Mouse (Mus musculus) adrenal gland, adult 18-20 months (tissue): Measurements from ENCODE around the gene Bcas1. TPM values are rescaled to one million over a fixed set of nuclear protein-coding genes. Genes with fewer than 3 reads are reported as not detected.

Experiments
- DNase-seq, 2 experiments: peaks; one replicate each; pipeline ENCODE4 v3.0.0; 2021 to 2022; ENCODE audit warnings: low spot score in 2 of 2
- total RNA-seq, 2 experiments: library from RNA; stranded (reverse); gene quantifications; 1 replicate in 1 of 2; 2 replicates in 1 of 2; pipeline ENCODE4 v1.2.3; 2021

Bcas1 gene
- total RNA-seq, 2 experiments from 2014 or later = 0.36 to 0.38 TPM

DNA sequence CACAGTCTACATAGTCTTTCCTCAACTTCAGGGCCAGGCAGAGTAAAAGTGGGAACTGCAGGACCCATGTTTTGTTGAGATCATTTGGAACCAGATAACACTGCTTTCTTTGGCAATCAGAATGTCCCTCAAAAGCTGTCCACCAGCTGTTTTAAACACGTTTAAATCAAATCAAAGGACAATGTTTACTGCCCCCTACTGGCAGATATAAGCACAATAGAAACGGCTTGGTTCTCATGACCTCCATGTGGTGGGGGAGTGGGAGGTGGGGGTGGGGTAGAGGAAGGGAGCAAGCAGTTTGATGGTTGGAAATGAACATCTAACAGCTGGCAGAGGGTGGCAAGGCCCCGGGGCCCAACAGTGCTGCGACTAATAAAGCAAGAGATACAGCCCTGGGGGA is 5.7 kb downstream of the Bcas1 start:
- DNase-seq = no peak

- DNase-seq = peak; percentile 19 to 31
Observed at GRCm38 (mm10) chr2:170418748-170419147, 8.9 kb downstream of the Bcas1 start.

DNA sequence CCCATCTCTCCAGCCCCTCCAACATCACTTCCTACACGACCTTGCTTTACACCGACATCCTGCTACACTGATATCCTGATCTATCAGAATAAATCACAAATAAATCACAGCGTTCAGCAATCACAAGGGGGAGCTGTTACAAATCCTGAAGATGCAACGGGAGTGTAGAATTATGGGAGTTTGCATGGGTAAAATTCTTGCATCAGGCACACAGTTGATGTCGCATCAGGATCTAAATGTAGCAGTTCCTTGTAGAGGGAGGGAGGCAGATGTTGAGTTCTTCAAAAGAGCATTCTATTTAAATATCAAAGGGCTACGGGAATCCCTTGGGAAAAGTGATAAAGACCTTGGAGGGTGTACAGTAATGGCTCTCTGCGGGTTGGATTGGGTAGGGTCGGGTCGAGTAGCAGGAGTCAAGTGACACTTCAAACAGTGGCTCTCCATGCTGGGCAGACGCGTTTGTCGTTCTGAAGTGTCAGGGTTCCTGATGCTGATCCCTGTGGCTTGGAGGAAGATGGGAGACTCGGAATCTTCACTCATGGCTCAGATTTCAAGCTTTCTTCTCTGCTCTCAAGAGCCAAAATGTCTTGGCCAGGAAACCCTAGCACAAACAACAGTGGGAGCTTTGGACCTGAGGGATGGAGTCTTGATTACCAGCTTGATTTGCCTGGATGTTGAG is 16.0 kb downstream of the Bcas1 start:
- no peak for DNase-seq

DNA sequence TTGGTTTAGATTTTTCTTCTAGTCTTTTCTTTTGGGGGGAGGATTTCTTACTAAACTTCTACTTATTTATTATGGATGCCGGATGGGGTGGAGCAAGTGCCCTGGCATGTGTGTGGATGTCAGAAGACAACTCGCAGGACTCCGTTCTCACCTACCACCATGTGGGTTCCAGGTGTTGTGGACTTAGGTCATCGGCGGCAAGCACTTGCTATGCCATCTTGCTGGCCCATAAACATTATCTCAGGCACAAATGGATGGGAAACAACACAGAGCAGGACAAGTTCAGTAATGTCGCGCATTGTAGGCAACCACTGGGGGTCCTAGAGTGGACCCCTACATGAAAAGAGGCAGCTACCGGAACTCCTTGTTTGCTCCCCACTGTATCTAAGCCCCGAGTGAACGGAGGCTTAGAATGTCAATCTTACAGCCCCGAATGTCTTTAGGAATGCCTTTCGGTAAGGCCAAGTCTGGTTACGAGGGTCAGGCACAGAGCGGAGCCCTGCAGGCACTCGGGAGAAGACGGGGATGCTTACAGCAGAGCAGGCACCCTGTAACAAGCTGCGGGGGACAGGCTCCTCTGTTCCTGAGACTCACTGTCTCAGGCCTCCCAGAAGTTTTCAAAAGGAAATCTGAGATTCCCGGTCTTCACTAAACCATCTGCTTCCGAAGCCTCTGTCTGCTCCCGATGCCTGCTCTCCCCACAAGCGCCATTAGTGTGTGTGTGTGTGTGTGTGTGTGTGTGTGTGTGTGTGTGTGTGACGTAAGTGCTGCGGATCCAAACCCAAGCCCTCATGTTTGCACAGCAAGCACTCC is 16.8 kb downstream of the Bcas1 start:
- no peak for DNase-seq

DNA sequence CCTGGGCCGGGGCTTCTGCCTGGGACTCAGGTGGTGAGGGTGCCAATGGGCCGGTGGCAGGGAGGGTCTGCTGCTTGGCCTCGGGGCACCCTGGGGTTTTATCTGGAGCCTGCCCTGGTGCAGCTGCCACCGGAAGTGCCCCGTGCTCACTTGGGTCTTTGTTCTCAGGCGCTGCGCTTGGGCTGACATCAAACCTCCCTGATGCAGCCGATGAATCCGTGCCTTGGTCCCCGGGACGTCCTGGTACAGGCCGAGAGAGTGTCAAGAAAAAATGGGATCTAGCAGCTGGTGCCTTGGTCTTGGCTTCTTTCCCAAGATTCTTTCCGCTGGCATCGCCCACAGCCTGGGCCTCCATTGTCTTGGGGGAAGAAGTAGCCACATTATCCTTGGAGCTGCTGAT is 21.2 kb downstream of the Bcas1 start:
- DNase-seq = no peak

DNA sequence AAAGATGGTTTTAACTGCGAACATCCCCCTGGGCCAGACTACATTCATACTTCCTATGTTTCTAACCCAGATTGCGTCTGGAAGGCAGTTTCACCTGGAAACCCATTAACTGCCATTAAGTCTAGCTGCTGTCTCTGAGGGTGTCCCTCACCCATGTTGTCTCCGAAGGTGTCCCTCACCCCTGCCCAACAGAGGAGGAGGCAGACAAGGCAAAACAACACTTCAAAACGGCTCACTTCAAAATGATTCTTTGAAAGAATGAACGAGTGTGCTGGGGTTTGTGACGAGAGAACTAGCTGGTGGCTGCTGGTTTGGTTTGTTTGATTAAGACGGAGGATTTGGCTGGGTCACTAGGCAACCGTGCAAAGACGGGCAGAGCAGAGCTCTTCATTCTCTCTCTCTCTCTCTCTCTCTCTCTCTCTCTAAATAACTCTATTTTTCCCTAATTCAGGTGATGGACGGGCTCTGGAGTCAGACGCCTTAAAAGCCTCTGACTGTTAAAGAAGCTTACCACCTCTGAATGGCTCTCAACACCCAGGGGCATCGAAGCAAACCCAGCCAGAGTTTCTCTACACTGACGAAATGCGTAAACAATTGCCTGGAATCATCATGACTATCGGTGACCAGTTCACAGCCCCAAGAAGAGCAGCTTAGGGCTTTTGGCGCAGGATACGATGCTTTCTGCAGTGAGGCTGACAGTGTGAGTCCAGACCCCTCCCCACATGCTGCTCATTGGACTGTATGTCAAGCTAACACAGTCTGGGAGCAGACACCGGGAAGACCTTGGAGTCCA is 22.7 kb downstream of the Bcas1 start:
- DNase-seq = no peak

- DNase-seq = no peak
Observed at GRCm38 (mm10) chr2:170403666-170404385, 23.8 kb downstream of the Bcas1 start.

DNA sequence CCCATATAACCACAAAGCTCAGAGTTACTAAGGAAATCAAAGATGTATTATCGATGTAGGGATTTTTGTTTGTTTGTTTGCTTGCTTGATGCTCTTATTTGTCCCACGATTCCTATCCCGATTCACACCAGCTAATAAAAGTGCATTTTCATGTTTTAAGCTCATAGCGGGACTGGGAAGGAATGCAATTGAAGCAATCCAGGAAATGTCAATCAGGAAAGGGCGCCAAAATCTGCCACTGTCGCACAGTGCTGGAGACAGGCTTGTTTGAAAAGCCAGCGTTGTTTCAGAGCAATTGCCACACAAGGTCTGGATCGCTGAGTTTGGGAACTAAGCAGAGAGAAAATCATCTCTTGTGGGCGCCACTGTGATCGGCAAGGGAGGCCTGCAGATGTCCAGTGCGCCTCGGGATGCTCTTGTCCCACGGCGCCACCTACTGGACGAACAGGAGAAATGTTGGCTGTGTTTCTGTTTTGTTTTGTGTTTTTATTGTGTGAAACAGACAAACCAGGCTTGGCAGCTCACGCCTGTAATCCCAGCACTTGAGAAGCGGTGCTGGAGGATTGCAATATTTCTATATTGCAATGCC is 26.3 kb downstream of the Bcas1 start:
- DNase-seq = peak; percentile 71 to 80

GRCm38 (mm10) chr2:170400666-170401065 is 27.0 kb downstream of the Bcas1 start:
- DNase-seq = no peak

DNA sequence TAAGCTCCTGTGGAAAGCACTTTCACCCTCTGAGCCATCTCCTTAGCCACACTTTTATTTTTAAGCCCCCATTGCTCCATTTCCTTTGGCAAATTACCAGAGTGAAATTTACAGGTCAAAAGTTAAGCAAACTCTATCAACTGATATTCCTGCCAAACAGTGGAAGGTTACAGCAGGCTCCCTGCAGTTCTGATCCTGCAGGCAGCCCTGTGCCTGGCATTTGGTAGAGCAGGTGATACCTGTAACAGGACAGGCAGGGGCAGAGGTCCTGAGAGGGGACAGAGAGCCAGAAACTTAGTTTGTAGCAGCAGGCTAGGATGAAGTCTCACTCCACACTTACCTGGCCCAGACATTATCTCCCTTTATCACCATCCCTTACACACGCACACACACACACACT is 35.7 kb downstream of the Bcas1 start:
- no peak for DNase-seq

DNA sequence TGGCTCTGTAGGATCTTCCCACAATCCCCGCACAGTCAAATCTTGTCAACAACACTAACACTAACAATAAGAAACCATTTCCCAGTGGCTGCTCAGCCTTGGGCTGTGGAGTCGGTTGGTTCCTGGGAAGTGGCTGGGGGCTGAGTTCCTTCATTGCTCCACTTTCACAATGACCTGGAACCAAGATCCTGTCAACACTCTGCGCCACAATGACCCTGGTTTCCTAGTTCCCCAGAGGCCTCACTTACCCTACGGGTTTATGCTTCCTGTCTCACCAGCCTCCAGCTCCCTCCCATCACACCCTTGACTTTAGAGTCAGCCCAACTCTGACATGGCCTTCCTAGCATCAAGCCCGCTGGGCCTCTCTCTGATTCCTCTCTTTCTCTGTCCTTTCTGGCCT is 39.3 kb downstream of the Bcas1 start:
- no peak for DNase-seq

- DNase-seq = no peak
Observed at GRCm38 (mm10) chr2:170385556-170385955, 42.1 kb downstream of the Bcas1 start.

DNA sequence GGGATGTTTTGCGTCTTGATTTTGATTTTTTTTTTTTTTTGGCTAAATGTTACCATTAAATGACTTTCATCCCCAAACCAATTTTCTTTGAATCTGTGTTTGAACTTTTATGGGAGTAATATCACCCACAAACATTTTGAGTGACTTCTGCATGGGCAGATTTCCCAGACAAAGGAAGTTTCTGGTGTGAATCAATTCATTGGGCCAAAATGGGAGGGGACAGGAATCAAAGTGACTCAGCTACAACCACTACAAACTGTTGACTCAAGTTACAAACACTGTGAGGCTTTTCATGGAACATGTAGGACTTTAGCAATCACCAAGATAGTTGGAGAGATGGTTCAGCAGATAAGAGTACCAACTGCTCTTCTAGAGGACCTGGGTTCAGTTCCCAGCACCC is 42.9 kb downstream of the Bcas1 start:
- no peak for DNase-seq

DNA sequence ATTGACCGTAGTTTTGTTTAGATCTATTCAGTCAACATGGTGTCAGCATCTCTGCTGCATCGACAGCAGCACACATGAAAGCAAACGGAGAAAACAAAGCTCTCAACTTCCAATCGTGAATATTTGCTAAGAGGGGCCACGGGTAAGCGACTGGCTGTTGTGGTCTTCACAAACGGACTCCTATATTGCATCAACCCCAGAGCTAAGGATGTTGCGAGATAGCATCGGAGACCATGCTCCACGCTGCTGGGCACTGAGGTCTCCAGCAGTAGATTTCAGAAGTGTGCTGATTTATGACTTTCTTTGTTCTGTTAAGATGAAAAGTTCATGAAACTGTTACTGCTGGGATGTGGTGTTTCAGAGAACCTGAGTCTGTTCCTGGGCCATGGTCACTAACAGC is 54.3 kb downstream of the Bcas1 start:
- no peak for DNase-seq

- no peak for DNase-seq
Observed at GRCm38 (mm10) chr2:170365676-170366075, 62.0 kb downstream of the Bcas1 start.

DNA sequence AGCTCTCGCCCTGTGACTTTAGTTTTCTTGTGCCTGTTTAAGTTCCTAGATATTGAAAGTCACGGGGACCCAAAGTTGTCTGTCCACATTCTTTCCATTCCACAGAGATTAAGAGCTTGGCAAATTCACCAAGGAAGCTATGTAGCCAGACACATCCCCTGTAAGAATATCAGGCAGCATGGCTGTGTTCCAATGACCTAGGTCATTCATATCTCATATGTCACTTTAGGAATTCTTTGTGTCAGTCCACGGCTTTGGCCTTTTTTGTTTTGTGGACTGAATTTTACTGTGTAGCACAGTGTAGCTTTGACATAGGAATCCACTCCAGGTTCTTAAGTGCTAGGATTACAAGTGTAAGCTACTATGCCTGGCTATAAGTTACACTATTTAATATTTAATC is 62.4 kb downstream of the Bcas1 start:
- DNase-seq = no peak

DNA sequence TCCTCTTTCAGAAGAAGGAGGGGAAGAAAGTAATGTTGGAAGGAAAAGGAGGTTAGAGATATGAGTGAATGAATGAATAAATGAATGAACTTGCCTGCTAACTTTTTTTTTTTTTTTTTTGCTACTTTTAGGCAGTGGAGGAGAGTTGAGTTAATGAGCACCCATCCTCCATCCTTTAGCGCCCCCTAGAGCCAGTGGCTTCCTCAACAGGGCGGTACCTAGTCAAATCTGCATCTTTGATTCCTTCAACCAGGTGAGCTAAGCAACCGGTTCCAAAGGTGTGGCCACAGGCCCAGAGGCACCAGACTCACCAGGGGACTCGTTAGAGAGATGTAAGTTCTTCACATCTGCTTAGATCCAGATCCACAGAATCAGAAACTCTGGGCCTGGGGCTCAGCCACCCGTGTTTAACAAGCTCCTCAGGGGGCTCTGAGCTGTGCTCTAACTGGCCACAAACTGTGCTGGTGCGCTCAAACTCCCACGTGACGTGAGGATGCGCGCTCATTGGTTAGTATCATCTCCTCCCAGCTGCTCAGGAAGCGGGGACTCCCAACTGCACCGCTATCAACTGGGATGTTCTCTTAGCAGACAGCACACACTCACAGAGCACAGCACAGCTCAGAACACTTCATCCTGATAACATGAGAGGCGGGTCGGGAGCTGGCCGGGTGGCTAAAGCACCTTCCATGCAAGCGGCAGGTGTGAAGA is 70.8 kb downstream of the Bcas1 start:
- no peak for DNase-seq

DNA sequence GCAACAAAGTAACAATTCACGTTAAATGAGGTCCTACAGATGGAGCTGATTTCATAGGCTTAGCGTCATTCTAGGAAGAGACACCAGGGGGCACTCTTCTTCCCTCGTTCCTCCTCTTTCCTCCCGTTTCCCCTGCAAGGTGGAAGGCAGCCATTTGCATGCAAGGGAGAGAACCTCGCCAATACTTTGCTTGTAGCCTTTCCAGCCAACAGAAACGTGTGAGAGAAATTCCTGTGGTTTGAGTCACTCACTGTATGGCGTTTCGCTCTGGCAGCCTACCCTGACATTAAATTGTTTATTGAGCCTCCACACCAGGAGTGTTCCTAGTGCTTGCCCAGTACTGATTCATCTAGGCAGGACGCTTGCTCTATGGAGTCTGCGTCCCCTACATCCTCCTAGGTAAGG is 72.7 kb downstream of the Bcas1 start:
- DNase-seq = peak; percentile 61 to 63

GRCm38 (mm10) chr2:170352273-170352672 is 75.4 kb downstream of the Bcas1 start:
- no peak for DNase-seq

DNA sequence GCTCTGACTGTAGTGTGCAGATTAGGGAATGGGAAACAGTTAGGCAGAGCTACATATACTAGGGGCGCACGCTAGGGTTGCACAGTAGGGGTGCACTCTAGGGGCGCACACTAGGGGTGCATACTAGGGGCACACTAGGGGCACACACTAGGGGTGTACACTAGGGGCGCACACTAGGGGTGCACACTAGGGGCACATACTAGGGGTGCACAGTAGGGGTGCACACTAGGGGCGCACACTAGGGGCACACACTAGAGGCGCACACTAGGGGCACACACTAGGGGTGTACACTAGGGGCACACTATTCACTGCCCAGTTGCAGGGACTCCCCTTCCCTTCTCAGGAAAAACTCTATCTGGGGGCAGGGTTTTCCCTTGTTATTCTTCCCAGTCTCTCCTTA is 75.8 kb downstream of the Bcas1 start:
- DNase-seq = no peak
